Mouse (Mus musculus) left cerebral cortex, postnatal 4 days (tissue): ENCODE data around the gene Serp2. TPM values are rescaled to one million over a fixed set of nuclear protein-coding genes. Genes with fewer than 3 reads are reported as not detected.

Source experiments
- DNase-seq: peaks from one replicate; pipeline ENCODE4 v3.0.0-alpha.2; 2022
- intact Hi-C: fragments of 180-260 bp; cut with DNase I; formaldehyde crosslinking; loops from one replicate; pipeline ENCODE4 v1.15.1; 2025
- total RNA-seq, 2 experiments: library from RNA; stranded (reverse); gene quantifications; 2 replicates each; pipeline ENCODE4 v1.2.3; 2021

The Serp2 gene
- 100 to 1,000 TPM; 174 to 175 TPM for total RNA-seq

DNA sequence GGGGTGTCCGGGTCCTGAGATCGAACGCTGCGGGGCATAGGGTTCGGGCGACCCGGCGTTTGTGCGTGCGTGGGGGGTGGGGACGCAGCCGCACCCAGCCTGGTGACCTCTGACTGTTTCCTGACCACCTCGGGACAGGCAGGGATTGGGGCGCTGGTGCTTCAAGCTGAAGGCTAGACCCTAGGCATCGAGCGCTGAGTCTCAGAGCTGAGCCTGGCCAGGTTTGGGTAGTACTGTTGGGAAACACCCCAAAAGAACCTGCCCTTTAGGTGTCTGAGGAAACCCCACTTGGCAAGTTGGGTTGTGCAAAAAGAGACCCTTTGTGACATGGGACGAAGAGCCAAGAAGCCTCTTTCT lies at the start of gene Serp2:
Gene Serp2, minus strand, starts transcription at position 38 of the 357 bp plus-strand sequence.
- intact Hi-C loops, result loop anchor here (5.0 kb wide), 1 partner anchor 50 kb away; no protein-coding TSS in a partner anchor
- no peak for DNase-seq

DNA sequence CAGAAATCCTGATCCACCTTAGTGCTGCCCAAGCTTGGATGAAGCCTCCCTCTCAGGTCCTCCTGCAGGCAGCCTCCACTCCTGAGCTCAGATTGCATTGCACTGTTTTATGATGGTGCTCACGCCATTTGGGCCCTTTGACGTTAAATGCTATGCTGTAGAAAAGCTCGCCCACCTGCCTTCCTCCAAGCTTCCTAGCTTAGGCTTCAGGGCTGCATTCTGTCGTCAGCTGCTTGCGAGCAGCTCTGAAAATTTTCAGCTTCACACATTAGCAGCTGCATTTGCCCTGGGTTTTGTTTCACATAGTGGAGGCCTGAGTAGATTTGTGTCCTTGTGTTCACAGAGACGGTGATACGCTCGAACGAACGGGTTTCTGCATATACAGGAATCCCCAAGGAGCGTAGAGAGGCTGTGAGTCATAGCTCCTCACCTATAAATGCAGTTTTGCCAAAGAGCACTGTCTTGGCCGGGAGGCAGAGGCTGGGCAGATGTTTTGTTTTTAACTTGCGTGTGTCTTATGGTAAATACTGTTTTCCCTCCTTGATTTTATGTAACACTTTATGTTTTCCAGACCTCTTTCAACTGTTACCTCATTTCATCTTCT lies 49.3 kb upstream of the Serp2 start:
- intact Hi-C loops, result no loop called here
- no peak for DNase-seq

DNA sequence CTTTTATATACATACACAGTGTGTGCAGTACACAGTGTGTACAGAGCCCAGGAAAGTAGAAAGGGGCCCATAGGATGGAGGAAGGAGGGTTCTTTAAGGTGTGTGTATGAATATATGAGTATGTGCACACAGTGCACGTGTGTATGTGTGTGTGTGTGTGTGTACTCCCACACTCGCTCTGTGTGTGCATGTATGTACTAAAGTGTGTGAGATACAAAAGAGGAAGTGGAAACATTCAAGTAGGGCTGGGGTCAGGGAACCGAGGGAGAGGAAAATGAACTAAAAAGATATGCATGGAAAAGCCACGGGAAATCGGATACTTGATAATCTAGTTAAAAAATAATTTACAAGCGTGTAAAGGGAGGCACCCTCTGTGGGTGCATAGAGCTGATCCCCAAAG lies 47.3 kb upstream of the Serp2 start:
- intact Hi-C loops, result no loop called here
- no peak for DNase-seq

DNA sequence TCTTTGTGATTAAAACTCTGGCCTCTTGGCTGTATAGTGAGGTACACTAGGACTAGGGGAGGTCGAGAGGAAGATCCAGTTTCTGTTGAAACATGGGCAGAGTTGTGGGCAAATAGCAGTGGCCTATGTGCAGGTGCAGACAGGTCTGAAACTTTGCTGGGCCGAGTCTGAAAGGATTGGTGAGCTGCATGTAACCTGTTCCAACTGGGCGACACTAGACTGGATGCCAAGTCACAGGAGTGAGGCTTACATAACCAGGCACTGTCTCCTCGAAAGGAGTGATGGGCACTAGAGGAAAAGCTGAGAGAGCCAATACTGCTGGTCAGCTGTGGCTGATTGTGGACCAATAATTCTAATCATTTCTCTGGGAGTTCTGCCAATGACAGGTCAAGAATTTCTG lies 45.0 kb upstream of the Serp2 start:
- intact Hi-C loops, result no loop called here
- DNase-seq, result no peak

DNA sequence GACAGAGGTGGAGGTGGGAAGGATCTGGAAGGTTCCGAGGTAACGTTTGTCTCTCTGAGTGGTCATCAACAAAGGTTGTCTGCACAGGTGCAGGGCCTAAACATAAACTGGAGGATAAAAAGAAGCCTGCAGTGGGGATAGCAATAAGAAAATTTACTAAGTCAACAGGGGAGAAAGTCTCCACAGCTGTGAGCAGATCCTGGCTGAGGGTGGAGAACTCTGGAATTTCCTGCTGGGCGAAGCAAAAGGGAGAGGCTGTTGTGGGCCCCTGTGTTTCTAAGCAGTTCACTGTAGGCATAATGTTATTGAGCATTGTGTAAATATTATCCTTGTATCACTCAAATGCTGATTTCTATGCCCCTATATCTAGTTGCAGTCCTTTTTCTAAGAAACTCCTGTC lies 43.7 kb upstream of the Serp2 start:
- intact Hi-C loops, result no loop called here
- DNase-seq, result no peak

DNA sequence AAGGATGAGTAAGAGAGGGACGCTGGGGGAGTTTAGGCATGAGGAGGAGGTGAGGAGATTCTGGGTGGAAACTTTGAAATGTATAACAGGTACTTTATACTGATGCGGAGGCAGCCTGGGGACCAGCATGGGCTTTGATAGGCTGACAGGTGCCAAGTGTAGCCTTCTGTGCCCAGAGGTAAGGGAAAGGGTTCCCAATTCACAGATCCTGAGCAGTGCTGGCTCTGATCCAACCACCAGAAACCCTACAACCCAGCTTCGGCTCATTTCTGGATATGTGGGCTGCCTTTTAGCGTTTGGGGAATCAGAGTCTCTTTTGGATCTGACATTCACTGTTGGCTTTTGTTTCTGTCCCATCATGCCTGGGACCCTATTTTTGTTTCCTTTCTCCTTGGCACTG lies 43.0 kb upstream of the Serp2 start:
- intact Hi-C loops, result no loop called here
- DNase-seq, result no peak

DNA sequence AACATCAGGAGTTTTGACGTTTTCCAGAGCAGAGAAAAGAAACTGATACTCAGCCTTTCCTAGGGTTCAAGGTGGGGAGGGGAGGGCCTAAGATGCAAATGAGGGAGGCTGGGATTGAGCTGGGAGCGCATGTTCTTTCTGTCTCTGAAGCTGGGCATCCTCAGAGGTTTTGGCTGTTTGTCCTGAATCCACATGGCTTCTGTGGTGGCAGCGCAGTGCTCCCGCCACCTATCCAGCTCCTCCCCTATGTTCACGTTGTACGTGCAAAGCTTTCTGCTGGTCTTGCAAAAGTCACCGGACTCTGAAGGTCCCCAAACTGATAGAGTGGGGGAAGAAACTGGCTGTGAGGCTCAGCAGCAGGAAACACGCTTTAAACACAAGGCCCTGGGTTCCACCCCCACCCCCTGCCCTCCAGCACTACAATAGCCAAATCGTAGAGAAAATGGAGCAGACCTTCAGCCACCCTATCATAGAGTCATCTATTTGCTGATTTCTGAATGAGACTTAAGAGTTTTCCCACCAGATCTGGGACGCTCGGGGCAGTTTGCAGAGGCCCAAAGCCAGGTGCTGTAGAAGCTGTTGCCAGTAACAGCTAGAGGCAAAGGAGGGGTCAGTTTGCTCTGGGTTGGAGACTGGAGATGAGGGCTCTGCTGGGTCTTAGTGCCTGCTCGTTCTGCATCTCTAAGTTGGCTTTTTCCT lies 42.0 kb upstream of the Serp2 start:
- intact Hi-C loops, result no loop called here
- DNase-seq, result peak; percentile 61

DNA sequence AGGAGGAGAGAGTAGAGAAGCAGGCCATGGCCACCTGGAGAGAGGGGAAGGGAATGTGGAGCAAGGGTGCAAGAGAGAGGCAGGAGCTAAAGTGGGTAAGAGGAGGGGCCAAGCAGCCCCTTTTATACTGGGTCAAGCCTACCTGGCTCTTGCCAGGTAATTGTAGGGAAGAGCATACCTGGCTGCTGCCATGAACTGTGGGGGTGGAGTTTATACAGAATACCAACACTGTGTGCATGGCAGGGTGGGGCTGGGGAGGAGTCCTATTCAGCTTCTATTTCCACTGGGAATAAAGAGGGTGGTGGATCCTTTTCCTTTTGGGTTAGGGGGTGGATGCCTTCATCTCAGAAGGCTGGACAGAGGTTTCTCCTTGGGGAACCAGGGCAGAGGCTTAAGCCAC lies 41.1 kb upstream of the Serp2 start:
- intact Hi-C loops, result no loop called here
- DNase-seq, result no peak

DNA sequence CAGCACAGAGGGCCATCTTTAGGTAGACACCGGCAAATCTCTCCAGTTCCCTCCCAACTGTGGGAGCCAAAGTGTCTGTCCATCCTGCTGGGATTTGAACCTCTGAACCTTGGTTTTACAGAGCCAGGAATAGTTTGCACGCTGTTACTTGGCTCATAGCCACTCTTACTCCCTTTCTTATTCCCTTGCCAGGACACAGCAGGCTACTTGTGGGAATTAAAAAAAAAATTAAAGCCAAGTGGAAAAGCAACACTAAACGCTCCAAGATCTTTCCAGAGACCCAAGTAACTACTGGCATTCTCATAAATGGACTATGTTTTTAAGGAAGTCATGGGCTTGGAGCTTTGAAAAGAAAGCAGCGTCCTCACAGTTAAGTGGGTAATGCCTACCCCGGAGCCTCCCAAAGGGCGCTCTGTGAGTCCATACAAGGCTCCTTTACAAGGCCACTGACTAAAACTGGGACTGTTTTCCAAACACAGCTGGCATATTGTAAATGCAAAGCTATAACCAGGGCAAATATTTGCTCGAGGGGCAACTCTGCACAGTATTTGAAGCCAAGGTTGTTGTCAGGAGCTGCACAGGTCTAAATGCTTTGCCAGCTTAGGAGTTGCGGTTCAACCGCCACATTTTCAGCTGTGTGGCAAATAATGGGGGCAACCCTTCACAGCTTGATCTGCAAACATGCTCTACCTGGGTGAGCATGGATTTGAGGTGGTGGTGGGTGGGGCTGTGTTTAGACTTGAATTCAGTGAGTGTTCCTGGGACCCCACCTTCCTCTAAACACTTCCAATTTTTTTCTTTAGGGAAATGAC lies 38.6 kb upstream of the Serp2 start:
- intact Hi-C loops, result no loop called here
- no peak for DNase-seq

DNA sequence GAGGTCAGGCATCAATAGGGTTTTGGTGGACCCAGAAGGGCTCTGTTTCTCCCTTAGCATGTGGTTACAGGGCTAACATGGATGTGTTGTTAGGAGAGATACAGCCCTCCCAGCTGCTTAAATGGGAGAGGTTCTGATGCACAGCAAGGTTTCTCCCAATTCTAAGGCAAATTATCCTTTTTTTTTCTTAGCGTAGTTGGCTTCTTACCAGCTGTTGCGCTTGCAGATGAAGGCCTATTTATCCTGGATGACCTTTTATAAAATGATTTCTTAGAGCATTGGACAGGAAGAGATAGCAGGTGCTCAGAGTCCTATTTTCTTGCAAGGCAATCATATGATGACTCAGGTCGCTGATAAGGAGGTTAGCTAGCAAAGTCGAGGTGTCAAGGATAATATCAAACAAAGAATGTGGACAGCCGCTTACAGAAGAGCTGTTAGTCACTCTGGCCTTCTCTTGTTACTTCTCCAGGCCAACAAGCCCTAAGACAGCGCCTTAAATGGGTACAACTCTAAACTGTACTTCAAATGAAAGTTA lies 37.7 kb upstream of the Serp2 start:
- intact Hi-C loops, result no loop called here
- no peak for DNase-seq

DNA sequence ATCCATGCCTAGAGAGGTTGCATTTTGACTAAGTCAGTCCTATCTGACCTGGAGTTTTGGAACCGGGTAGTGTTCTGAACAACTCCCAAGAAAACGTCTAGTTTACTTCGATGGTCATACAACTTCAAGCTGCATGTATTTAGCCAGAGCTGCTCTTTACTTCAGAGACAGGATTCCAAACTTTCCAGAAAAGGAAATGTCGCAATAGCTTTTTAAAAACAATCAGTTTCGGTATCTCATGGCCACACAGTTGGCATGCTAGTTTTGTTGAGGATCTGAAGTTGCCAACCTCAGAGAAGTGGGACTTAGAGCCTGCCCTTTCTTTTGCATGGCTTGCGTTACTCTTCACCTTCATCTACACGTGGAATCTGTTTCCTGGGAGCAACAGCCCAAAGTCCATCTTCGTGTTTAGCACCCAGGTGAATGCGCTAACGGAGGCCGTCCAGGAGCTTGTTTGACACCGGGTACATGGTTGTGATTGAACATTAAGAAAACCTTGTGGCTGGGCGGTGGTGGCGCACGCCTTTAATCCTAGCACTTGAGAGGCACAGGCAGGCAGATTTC lies 37.0 kb upstream of the Serp2 start:
- intact Hi-C loops, result no loop called here
- no peak for DNase-seq

DNA sequence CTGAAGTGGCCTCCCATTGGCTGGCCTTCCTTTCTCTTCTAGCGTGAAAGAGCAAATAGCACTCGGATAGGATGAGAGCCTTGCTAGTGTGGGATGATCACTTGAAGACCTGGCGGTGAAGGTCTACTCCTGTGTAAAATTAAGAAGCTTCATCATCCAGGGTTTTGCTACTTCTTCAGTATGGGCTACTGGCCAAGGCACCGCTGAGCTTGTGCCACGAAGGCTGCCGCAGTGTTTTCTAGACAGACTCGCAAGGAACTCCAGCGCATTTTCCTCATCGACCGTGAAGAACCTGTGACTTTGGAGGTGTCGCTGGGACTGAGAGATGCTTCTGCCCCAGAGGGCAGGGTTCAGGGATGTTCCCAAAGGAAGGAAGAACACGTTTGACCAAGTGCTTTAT lies 36.0 kb upstream of the Serp2 start:
- intact Hi-C loops, result no loop called here
- no peak for DNase-seq

DNA sequence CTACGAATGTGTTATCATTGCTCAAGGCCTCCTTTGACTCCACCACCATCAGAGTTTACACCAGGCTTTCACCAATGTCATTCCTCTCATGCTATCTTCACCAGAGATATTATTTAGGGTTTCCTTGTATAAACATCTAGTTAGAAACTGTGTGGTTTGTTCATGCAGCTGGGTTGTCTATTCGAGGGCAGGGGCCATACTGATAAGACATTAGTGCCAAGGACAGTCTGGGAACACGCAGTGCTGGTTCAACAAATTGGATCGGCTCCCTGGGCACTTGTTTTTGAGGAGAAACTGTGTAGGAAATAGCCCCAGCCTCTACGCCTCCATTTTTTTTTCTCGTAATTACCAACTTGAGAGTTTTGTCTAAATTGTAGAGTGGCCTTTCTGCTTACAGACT lies 35.4 kb upstream of the Serp2 start:
- intact Hi-C loops, result no loop called here
- DNase-seq, result no peak

DNA sequence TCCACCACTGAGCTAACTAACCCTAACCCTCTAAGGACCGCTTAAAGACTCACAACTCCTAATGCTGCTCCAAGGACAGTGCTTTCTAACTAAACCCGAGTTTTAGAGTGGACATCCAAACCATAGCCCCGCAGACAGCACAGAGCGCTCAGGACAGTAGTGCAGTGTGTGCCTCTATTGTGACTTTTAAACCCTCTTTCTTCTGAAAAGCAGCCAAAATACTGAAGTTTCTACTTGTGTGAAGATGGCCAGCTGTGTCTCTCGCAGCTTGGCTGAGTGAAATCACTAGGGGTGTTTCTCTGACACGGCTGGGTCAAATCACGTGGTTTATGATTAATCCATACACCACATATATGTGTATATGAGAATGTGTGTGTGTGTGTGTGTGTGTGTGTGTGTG lies 33.4 kb upstream of the Serp2 start:
- intact Hi-C loops, result no loop called here
- no peak for DNase-seq

DNA sequence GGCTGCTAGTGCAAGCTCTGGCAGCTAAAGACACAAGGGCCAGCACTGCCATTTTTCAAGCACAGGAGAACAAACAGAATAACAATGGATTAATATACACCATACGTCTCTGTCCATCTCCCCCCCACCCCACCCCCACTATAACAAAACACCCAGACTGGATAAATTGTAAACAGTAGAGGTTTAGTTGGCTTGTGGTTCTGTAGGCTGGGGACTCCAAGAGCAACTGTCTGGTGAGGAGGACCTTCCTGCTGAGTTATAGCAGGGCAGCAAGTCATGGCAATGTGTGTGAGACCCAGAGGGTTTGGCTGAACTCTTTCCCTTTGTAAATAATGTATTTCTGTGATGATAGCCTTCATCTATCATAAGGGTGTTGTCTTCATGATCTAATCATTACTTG lies 33.0 kb upstream of the Serp2 start:
- DNase-seq, result no peak
- intact Hi-C loops, result no loop called here

DNA sequence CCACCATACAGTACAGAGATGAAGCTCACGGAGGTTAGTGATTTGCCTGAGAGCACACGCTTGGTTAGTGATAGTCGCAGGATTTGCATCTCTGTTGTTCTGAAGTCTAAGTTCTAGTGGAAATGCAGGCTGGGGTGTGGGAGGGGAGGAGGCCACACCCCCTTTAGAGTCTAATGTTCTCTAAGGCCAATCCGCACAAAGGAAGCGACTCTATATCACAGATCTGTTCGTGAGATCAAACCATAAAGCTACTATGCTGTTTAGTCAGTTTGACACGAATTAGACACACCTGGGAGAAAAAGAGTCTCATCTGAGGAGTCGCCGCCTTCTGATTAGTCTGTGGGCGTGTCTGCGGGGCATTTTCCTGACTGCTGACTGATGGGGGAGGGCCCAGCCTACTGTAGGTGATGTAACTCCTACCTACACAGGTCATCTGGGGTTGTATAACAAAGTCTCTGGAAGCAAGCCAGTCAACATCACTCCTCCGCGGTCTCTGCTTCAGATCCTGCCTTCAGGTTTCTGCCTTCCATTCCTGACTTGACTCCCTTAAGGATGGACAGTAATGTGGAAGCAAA lies 29.2 kb upstream of the Serp2 start:
- intact Hi-C loops, result no loop called here
- DNase-seq, result no peak

DNA sequence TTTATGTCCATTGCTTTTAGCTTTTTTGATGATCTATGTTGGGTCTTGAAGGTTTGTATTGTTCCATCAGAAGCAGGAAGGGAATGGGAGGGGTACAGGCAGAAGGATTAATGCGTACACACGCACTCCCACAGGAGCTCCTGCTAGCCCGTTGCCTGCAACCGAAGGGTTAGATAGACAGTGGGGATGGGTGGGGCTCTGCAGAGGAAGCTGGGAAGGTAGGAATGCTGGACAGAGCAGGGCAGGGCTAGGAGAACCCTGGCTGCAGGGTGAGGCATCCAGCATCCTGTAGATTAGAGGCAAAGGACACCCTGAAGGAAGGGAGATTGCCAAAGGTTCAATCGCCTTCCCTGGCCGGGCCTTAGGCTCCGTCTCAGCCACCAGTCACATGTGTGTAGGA lies 27.3 kb upstream of the Serp2 start:
- intact Hi-C loops, result no loop called here

DNA sequence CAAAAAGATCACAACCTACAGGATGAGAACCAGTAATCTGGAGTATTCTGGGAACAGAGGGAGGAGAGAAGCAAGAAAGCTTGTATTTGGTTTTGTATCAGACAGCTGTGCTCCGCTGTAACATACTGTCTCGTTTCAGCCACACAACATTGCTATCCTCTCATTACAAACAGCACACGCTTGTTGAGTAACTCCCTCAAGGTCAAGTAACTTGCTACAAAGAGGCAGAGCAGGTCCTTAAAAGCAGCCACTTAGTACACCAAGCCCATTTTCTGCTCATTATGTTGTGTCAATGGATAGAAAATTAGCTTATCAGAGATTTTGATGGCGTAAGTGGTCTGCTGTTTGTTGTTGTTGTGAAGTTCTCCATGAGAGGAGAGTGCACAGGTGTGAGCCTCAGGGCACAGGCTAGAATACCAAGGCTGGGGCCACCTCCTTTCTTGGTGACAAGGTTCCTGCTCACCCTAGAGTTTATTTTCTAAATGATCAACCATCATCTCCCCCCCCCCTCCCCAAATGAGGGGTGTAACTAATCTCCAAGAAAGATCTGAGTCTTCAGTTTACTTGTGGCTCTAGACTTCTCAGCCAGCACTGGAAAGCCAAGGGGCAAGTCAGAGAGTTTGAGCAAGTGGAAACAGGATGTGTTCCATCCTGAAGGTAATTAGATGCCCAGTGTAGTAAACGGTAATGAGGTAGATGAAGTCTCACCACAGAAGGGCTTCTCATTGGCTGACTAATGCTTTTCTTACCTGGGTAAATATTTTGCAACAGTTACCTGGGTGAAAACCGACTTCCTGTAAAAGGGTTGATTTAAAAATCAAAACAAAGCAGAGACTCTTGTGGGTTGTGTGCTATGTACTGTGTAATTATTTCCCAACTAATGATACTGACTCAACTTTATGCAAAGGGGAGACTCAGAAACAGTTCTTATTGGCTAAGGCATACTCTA lies 25.6 kb upstream of the Serp2 start:
- no peak for DNase-seq
- intact Hi-C loops, result no loop called here

More for the DNA sequence above, 27.3 kb upstream of the Serp2 start:
- DNase-seq, result no peak

DNA sequence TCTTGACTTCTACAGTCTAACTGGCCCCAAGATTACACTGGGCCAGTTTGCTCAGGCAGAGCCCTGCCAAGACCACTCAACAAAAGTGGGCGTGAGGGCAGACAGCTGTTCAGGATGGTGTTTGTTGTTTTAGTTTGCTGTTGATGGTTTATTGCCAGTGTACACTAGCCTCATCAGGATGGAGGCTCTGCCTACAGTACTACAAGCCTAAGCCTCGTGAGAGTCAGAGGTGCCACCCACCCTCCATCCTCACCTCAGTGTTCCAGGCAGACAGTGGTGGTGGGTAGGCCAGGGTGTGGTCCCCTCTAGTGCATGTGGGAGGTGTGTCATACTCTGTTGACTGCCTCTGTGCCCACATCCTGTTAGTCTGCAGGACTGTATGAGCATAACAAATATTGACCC lies 23.0 kb upstream of the Serp2 start:
- DNase-seq, result no peak
- intact Hi-C loops, result no loop called here

DNA sequence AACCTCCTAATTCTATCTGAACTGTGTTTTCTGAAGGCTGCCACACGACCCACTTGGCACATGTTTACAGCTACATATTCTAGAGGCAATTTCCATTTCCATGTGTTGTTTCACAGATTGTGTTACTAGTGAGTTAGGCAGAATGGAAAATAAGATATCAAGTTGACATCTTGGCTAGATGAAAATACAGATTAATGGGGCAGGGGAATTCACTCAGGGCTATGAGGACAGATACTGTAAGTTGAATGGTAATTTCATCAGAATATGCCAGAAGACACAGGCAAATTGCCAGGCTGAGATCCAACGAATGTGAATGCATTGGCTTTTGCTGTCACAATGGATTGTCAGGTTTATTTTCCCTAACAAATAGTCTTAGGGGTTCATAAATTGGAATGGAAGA lies 21.2 kb upstream of the Serp2 start:
- peak; percentile 19 for DNase-seq
- intact Hi-C loops, result no loop called here
